Mouse (Mus musculus): ENCODE measurements around the gene Ankrd52. TPM values are rescaled to one million over a fixed set of nuclear protein-coding genes. Genes with fewer than 3 reads are reported as not detected.

Gene Ankrd52
- polyA plus RNA-seq, 1 experiment from 2014 or later, result 6.8 TPM

- no peak overlapping the region for H3K9ac ChIP-seq (ENCODE audit: low read length)
- H3K4me2 ChIP-seq (ENCODE audit: low read length), result no peak overlapping the region
- no peaks in the 10 kb centered on the region for H3K27me3 ChIP-seq (replicated peaks; ENCODE audit: control insufficient read depth, insufficient read depth, low read length)
- WGBS, result 77% methylated on average over 6 of the region's 6 CpGs
- H3K36me3 ChIP-seq (ENCODE audit: control insufficient read depth, insufficient read depth, low read length), result peaks cover 12% of the 10 kb centered on the region
- DNase-seq (ENCODE audit: low spot score) (no peak), ATAC-seq (no peak)
- no peak overlapping the region for H3K27ac ChIP-seq (ENCODE audit: low read depth, low read length)
- H3K4me1 ChIP-seq (ENCODE audit: control insufficient read depth, insufficient read depth, low read length), result peaks cover 11% of the 10 kb centered on the region
- H3K4me3 ChIP-seq (ENCODE audit: low read depth, low read length), result no peak overlapping the region
- no peaks in the 10 kb centered on the region for H3K9me3 ChIP-seq (replicated peaks; ENCODE audit: control insufficient read depth, low read length)
These were observed 2.5 kb upstream of the Ankrd52 start for GRCm38 (mm10) chr10:128374393-128374792.

GRCm38 (mm10) chr10:128376099-128376454 lies 838 bp upstream of the Ankrd52 start:
- peak overlapping the region; percentile 94 for H3K27ac ChIP-seq (ENCODE audit: low read depth, low read length)
- DNase-seq (ENCODE audit: low spot score), result no peak
- no peaks in the 10 kb centered on the region for H3K9me3 ChIP-seq (replicated peaks; ENCODE audit: control insufficient read depth, low read length)
- peak overlapping the region; percentile 99 for H3K4me3 ChIP-seq (ENCODE audit: low read depth, low read length)
- H3K27me3 ChIP-seq (replicated peaks; ENCODE audit: control insufficient read depth, insufficient read depth, low read length), result no peaks in the 10 kb centered on the region
- peak overlapping the region; percentile 61 for H3K4me2 ChIP-seq (ENCODE audit: low read length)
- peaks cover 28% of the 10 kb centered on the region for H3K36me3 ChIP-seq (ENCODE audit: control insufficient read depth, insufficient read depth, low read length)
- H3K9ac ChIP-seq (ENCODE audit: low read length), result peak overlapping the region; percentile 99
- WGBS, result 40% methylated on average over 4 of the region's 4 CpGs
- peaks cover 11% of the 10 kb centered on the region for H3K4me1 ChIP-seq (ENCODE audit: control insufficient read depth, insufficient read depth, low read length)
- no peak for ATAC-seq

- Histone ChIP-seq H3K27me3 (replicated peaks; ENCODE audit: control insufficient read depth, insufficient read depth, low read length) (no peaks in the 10 kb centered on the region), H3K4me1 (ENCODE audit: control insufficient read depth, insufficient read depth, low read length) (peaks cover 11% of the 10 kb centered on the region), H3K4me3 (ENCODE audit: low read depth, low read length) (peak overlapping the region; percentile 99), H3K9ac (ENCODE audit: low read length) (peak overlapping the region; percentile 99), H3K36me3 (ENCODE audit: control insufficient read depth, insufficient read depth, low read length) (peaks cover 40% of the 10 kb centered on the region), H3K4me2 (ENCODE audit: low read length) (peak overlapping the region; percentile 61), H3K27ac (ENCODE audit: low read depth, low read length) (peak overlapping the region; percentile 94), H3K9me3 (replicated peaks; ENCODE audit: control insufficient read depth, low read length) (no peaks in the 10 kb centered on the region)
- ATAC-seq (peak; percentile 76), DNase-seq (ENCODE audit: low spot score) (peak; percentile 75)
- under 1% methylated on average over 47 of the region's 47 CpGs for WGBS
These were observed 466 bp downstream of the Ankrd52 start for GRCm38 (mm10) chr10:128377222-128377939.

- H3K4me1 ChIP-seq (ENCODE audit: control insufficient read depth, insufficient read depth, low read length), result peaks cover 11% of the 10 kb centered on the region
- 46% methylated on average over 14 of the region's 14 CpGs for WGBS
- ATAC-seq (no peak), DNase-seq (ENCODE audit: low spot score) (no peak)
- H3K27ac ChIP-seq (ENCODE audit: low read depth, low read length), result peak overlapping the region; percentile 94
- peak overlapping the region; percentile 99 for H3K4me3 ChIP-seq (ENCODE audit: low read depth, low read length)
- H3K9me3 ChIP-seq (replicated peaks; ENCODE audit: control insufficient read depth, low read length), result no peaks in the 10 kb centered on the region
- H3K9ac ChIP-seq (ENCODE audit: low read length), result peak overlapping the region; percentile 99
- peaks cover 46% of the 10 kb centered on the region for H3K36me3 ChIP-seq (ENCODE audit: control insufficient read depth, insufficient read depth, low read length)
- no peaks in the 10 kb centered on the region for H3K27me3 ChIP-seq (replicated peaks; ENCODE audit: control insufficient read depth, insufficient read depth, low read length)
- H3K4me2 ChIP-seq (ENCODE audit: low read length), result peak overlapping the region; percentile 61
These were observed 1.1 kb downstream of the Ankrd52 start for GRCm38 (mm10) chr10:128377940-128378448.

GRCm38 (mm10) chr10:128378462-128378861 lies 1.5 kb downstream of the Ankrd52 start:
- Histone ChIP-seq H3K4me2 (ENCODE audit: low read length) (peak overlapping the region; percentile 61), H3K9me3 (replicated peaks; ENCODE audit: control insufficient read depth, low read length) (no peaks in the 10 kb centered on the region), H3K27ac (ENCODE audit: low read depth, low read length) (no peak overlapping the region), H3K4me1 (ENCODE audit: control insufficient read depth, insufficient read depth, low read length) (peaks cover 11% of the 10 kb centered on the region), H3K4me3 (ENCODE audit: low read depth, low read length) (peak overlapping the region; percentile 99), H3K36me3 (ENCODE audit: control insufficient read depth, insufficient read depth, low read length) (peaks cover 50% of the 10 kb centered on the region), H3K9ac (ENCODE audit: low read length) (peak overlapping the region; percentile 99), H3K27me3 (replicated peaks; ENCODE audit: control insufficient read depth, insufficient read depth, low read length) (no peaks in the 10 kb centered on the region)
- no peak for DNase-seq (ENCODE audit: low spot score)
- ATAC-seq, result no peak
- WGBS, result 56% methylated on average over 3 of the region's 3 CpGs

GRCm38 (mm10) chr10:128379260-128379659 lies 2.3 kb downstream of the Ankrd52 start:
- WGBS, result 94% methylated on average over 7 of the region's 7 CpGs
- no peak overlapping the region for H3K4me3 ChIP-seq (ENCODE audit: low read depth, low read length)
- peaks cover 58% of the 10 kb centered on the region for H3K36me3 ChIP-seq (ENCODE audit: control insufficient read depth, insufficient read depth, low read length)

GRCm38 (mm10) chr10:128380565-128380964 lies 3.6 kb downstream of the Ankrd52 start:
- Histone ChIP-seq H3K4me2 (ENCODE audit: low read length) (no peak overlapping the region), H3K36me3 (ENCODE audit: control insufficient read depth, insufficient read depth, low read length) (peaks cover 71% of the 10 kb centered on the region), H3K4me3 (ENCODE audit: low read depth, low read length) (no peak overlapping the region), H3K9me3 (replicated peaks; ENCODE audit: control insufficient read depth, low read length) (no peaks in the 10 kb centered on the region), H3K4me1 (ENCODE audit: control insufficient read depth, insufficient read depth, low read length) (peaks cover 11% of the 10 kb centered on the region), H3K27ac (ENCODE audit: low read depth, low read length) (no peak overlapping the region), H3K27me3 (replicated peaks; ENCODE audit: control insufficient read depth, insufficient read depth, low read length) (no peaks in the 10 kb centered on the region), H3K9ac (ENCODE audit: low read length) (no peak overlapping the region)
- DNase-seq (ENCODE audit: low spot score) (no peak), ATAC-seq (no peak)
- 88% methylated on average over 5 of the region's 5 CpGs for whole genome bisulfite sequencing

More at GRCm38 (mm10) chr10:128379260-128379659, 2.3 kb downstream of the Ankrd52 start:
- H3K4me1 ChIP-seq (ENCODE audit: control insufficient read depth, insufficient read depth, low read length), result peaks cover 11% of the 10 kb centered on the region
- no peaks in the 10 kb centered on the region for H3K27me3 ChIP-seq (replicated peaks; ENCODE audit: control insufficient read depth, insufficient read depth, low read length)
- no peak overlapping the region for H3K27ac ChIP-seq (ENCODE audit: low read depth, low read length)
- no peaks in the 10 kb centered on the region for H3K9me3 ChIP-seq (replicated peaks; ENCODE audit: control insufficient read depth, low read length)
- DNase-seq (ENCODE audit: low spot score) (no peak), ATAC-seq (no peak)
- H3K9ac ChIP-seq (ENCODE audit: low read length), result no peak overlapping the region; the same call in 1 of the 2 replicates
- H3K4me2 ChIP-seq (ENCODE audit: low read length), result no peak overlapping the region

- ATAC-seq (no peak), DNase-seq (ENCODE audit: low spot score) (no peak)
- Histone ChIP-seq H3K9me3 (replicated peaks; ENCODE audit: control insufficient read depth, low read length) (no peaks in the 10 kb centered on the region), H3K4me3 (ENCODE audit: low read depth, low read length) (no peak overlapping the region), H3K4me1 (ENCODE audit: control insufficient read depth, insufficient read depth, low read length) (peaks cover 11% of the 10 kb centered on the region), H3K9ac (ENCODE audit: low read length) (no peak overlapping the region), H3K27me3 (replicated peaks; ENCODE audit: control insufficient read depth, insufficient read depth, low read length) (no peaks in the 10 kb centered on the region), H3K27ac (ENCODE audit: low read depth, low read length) (no peak overlapping the region), H3K4me2 (ENCODE audit: low read length) (no peak overlapping the region), H3K36me3 (ENCODE audit: control insufficient read depth, insufficient read depth, low read length) (peaks cover 91% of the 10 kb centered on the region)
- 91% methylated on average over 8 of the region's 8 CpGs for WGBS
These were observed 5.6 kb downstream of the Ankrd52 start for GRCm38 (mm10) chr10:128382482-128382881.

- Histone ChIP-seq H3K4me1 (ENCODE audit: control insufficient read depth, insufficient read depth, low read length) (no peaks in the 10 kb centered on the region), H3K4me3 (ENCODE audit: low read depth, low read length) (no peak overlapping the region), H3K9me3 (replicated peaks; ENCODE audit: control insufficient read depth, low read length) (no peaks in the 10 kb centered on the region), H3K27ac (ENCODE audit: low read depth, low read length) (no peak overlapping the region), H3K4me2 (ENCODE audit: low read length) (no peak overlapping the region), H3K36me3 (ENCODE audit: control insufficient read depth, insufficient read depth, low read length) (peaks cover 98% of the 10 kb centered on the region), H3K9ac (ENCODE audit: low read length) (no peak overlapping the region), H3K27me3 (replicated peaks; ENCODE audit: control insufficient read depth, insufficient read depth, low read length) (no peaks in the 10 kb centered on the region)
- DNase-seq (ENCODE audit: low spot score) (no peak), ATAC-seq (no peak)
- WGBS, result 93% methylated on average over 7 of the region's 7 CpGs
These were observed 9.0 kb downstream of the Ankrd52 start for GRCm38 (mm10) chr10:128385902-128386301.
